Mouse (Mus musculus): ENCODE results near the gene Trappc1.

GRCm38 (mm10) chr11:69373223-69373965 lies 49.6 kb downstream of the Trappc1 start:
- no peak for TF ChIP-seq GATA1 (IDR thresholded peaks at IDR 0.05; ENCODE audit: borderline replicate concordance, low read length)
- peak; percentile 36; the same call in 1 of the 2 replicates for TF ChIP-seq TAL1 (conservative IDR thresholded peaks at IDR 0.05; ENCODE audit: low read depth, low read length)

All from G1E (cell line).